Mouse (Mus musculus): ENCODE measurements around the gene Fdx1. TPM values are rescaled to one million over a fixed set of nuclear protein-coding genes. Genes with fewer than 3 reads are reported as not detected.

The Fdx1 gene
- 53.5 and 66.9 TPM in 2 replicates for polyA plus RNA-seq (2016; fragmentation: Nextera tagmentation; extraction: Ambion mirVana)

DNA sequence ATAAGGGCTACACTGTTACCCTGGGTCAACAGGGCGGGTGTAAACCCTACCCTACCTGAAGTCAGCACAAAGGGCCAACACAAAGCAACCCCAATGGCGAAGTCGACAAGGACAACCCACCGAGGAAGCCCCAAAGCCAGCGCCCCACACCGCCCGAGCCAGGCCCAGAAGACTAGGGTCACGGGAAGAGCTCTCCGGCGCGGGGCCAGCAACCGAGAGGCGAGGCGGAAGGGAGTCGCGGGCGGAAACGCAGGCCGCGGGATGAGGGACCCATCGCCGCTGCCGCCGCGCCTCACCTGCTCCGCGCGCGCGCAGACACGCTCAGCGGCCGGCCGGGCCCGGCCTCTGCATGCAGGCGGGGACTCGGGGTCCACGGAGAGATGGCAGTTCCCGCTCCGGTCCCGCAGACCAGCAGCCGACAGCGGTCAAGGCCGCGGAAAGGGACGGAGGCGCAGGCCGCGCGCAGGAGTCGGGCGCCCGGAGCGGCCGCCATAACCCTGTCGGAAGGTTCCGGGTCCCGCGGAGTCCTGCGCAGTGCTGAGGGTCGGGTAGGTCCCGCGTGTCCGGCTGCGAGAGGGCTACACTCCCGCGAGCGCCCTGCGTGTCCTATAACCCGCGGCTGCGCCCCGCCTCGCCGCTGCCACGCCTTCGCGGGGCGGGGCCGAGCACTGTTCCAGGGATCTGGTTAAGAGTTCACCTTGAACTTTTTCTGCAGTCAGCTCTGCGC lies at the start of gene Fdx1:
Fdx1 (minus strand) TSS at position 582 of the 727 bp plus-strand sequence.
- peak within 1 kb of the TSS; percentile 90 for H3K4me3 ChIP-seq
- H3K27me3 ChIP-seq (ENCODE audit: low read depth, poor library complexity, severe bottlenecking) = peaks cover 12% of the 10 kb centered on the region; the same call in 1 of the 2 replicates
- H3K9me3 ChIP-seq (replicated peaks) = no peaks in the 10 kb centered on the region
- H3K27ac ChIP-seq = peak within 1 kb of the TSS; percentile 94
- peak; percentile 84 for DNase-seq (ENCODE audit: low spot score)
- under 1% methylated on average over 81 of the region's 81 CpGs for WGBS
- H3K4me1 ChIP-seq = peaks cover 11% of the 10 kb centered on the region
- no peaks in the 10 kb centered on the region for H3K36me3 ChIP-seq

DNA sequence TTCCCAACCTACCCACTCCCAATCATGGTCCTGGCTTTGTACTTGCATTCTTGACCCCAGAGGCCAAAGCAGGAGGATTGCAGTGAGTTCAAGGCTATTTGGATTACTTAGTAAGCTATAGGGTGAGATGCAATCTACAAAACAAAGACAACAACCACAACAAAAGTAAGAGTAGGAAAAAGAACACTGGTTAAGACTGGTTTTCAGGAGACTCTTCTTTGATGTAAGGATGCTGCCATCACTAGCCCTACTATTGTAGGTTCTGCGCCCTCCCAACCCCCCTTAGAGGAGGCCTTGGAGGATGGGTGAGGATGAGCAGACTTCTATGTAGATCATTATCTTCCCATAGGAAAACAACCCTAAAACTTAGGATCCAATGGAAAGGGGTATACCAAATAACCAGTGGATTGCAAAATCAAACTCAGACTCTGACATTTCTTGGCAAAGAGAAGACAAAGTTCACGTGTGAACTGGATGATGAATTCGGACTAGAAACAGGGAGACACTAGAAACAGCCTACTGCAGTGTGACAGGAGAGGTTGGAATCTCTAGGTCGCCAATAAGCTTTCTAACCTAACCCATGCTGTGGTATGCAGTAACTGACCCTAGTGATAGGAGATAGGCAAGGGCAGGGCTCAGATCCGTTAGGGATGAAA lies 49.6 kb upstream of the Fdx1 start:
- no peaks in the 10 kb centered on the region for H3K36me3 ChIP-seq
- no peaks in the 10 kb centered on the region for H3K4me1 ChIP-seq
- no peak overlapping the region for H3K4me3 ChIP-seq
- 83% methylated on average over 5 of the region's 5 CpGs for WGBS
- H3K9me3 ChIP-seq (replicated peaks) = no peaks in the 10 kb centered on the region
- H3K27me3 ChIP-seq (ENCODE audit: low read depth, poor library complexity, severe bottlenecking) = no peaks in the 10 kb centered on the region
- H3K27ac ChIP-seq = no peak overlapping the region
- no peak for DNase-seq (ENCODE audit: low spot score)

DNA sequence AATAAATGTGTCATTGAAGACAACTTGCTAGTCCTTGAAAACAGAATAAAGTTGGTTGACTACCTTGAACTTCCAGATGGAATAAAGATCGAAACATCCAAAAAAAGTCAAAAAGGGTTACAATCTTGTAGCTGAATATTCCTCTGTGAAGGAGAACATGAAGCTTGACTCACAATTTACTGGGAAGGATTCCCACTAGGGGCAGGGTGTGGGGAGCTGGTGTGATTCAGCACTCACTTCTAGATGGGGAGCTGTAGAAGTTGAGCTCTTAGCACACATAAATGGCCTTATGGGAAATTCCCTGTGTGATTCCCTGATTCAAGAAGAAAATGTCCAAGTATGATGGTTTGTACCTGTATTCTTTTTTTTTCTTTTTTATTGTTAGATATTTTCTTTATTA lies 49.0 kb upstream of the Fdx1 start:
- Histone ChIP-seq H3K9me3 (replicated peaks) (no peaks in the 10 kb centered on the region), H3K4me3 (no peak overlapping the region), H3K4me1 (peaks cover 3% of the 10 kb centered on the region; the same call in 1 of the 2 replicates), H3K27me3 (ENCODE audit: low read depth, poor library complexity, severe bottlenecking) (no peaks in the 10 kb centered on the region), H3K36me3 (no peaks in the 10 kb centered on the region), H3K27ac (no peak overlapping the region)
- no peak for DNase-seq (ENCODE audit: low spot score)
- WGBS = 98% methylated on average over 1 of the region's 1 CpGs

DNA sequence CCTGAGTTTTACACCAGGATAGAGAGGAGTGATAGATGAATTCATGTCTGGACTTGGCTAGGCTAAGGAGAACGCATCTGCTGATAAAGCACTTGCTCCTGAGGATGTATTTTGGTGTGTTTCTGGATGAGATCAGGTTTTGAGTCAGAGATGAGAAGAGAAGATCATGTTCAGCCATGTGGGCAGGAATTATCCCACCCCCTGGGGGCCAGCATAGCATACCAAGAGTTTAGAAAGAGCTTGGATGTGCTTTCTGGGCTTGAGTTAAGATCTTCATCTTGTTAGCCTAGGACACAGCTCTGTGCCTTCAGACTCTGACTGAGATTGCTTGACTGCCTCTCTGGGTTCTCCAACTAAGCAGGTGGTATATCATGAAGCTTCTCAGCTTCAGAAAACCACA lies 45.2 kb upstream of the Fdx1 start:
- Histone ChIP-seq H3K27ac (no peak overlapping the region), H3K9me3 (replicated peaks) (no peaks in the 10 kb centered on the region), H3K4me3 (no peak overlapping the region), H3K36me3 (no peaks in the 10 kb centered on the region), H3K4me1 (peaks cover 7% of the 10 kb centered on the region; the same call in 1 of the 2 replicates), H3K27me3 (ENCODE audit: low read depth, poor library complexity, severe bottlenecking) (no peaks in the 10 kb centered on the region)
- no peak for DNase-seq (ENCODE audit: low spot score)
- 82% methylated on average over 1 of the region's 1 CpGs for WGBS

DNA sequence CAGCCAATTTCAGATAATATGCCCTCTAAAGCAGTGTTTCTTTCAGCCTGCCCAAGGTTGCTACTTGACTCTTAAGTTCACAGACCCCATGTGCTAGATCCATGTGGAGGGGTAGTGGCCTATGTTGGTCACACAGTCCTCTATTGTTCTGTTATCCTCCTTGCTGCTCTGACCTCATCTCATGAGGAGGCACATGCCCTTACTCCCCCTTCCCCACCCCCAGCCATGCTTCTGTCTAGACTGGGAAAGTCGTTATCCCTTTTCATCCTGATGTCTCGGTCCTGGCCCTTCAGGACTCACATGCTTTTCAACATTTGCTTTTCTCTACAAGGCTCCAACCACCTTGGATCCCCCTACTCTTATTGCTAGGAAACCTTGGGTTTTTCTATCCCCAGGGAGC lies 44.0 kb upstream of the Fdx1 start:
- no peak for DNase-seq (ENCODE audit: low spot score)
- 51% methylated on average over 2 of the region's 2 CpGs for WGBS
- no peaks in the 10 kb centered on the region for H3K27me3 ChIP-seq (ENCODE audit: low read depth, poor library complexity, severe bottlenecking)
- no peak overlapping the region for H3K4me3 ChIP-seq
- no peaks in the 10 kb centered on the region for H3K36me3 ChIP-seq
- peaks cover 7% of the 10 kb centered on the region; the same call in 1 of the 2 replicates for H3K4me1 ChIP-seq
- H3K9me3 ChIP-seq (replicated peaks) = no peaks in the 10 kb centered on the region
- H3K27ac ChIP-seq = no peak overlapping the region

DNA sequence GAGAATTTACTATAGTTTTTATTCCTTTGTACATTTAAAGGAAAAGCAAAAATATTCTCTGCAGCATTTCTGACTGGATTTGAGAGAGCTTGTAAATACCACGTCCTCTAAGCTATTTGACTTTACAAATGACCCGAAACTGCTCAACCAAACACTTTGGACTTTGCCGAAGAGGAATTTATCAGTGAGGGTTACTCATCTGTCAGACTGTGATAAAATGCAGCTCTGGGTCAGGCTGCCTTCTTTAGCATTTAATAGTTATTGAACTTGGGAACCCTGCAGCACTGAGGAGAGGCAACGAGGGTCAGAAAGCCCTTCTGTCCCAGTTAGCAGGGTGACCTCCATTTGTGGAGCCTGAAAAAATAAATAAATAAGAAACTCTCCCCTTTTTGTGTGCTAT lies 40.1 kb upstream of the Fdx1 start:
- Histone ChIP-seq H3K36me3 (no peaks in the 10 kb centered on the region), H3K4me1 (peaks cover 7% of the 10 kb centered on the region; the same call in 1 of the 2 replicates)
- WGBS = 53% methylated on average over 4 of the region's 4 CpGs

DNA sequence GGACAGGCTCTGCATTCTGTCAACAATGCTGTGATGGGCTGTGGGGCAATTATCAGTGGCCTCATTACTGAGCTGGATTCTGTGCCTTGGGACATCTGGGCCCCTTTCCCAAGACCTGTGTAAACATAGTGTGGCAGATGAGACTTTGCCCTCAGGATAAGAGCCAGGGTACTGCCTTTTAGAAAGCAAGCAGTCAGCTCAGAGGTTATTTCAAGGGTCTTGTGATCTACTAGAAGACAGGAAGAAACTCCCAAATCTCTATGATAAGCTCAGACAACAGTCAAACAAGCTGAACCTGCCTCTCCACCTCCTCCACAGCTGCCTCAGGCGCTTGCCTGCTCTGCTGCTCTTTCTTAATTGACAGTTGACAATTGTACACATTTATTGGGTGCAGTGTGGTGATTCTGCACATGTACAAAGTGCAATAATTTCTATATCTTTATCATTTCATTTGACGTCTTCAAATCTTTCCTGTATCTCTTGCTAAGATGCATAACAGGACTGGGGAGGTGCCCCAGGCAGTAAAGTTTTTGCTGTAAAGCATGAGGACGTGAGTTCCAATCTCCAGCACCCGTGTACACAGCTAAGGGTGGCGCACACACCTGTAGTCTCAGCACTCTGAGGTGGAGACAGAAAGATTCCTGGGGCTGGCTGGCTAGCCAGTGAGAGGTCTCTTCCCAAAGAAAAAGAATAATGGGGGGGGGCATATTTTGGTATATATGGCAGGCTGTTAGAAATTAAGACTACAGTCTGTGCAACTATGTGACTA lies 32.2 kb upstream of the Fdx1 start:
- 69% methylated on average over 5 of the region's 5 CpGs for WGBS
- peaks cover 5% of the 10 kb centered on the region; the same call in 1 of the 2 replicates for H3K4me1 ChIP-seq
- DNase-seq (ENCODE audit: low spot score) = no peak
- no peaks in the 10 kb centered on the region for H3K9me3 ChIP-seq (replicated peaks)
- no peak overlapping the region for H3K27ac ChIP-seq
- no peaks in the 10 kb centered on the region for H3K27me3 ChIP-seq (ENCODE audit: low read depth, poor library complexity, severe bottlenecking)
- H3K36me3 ChIP-seq = no peaks in the 10 kb centered on the region
- H3K4me3 ChIP-seq = no peak overlapping the region

More for the DNA sequence above, 40.1 kb upstream of the Fdx1 start:
- no peak for DNase-seq (ENCODE audit: low spot score)
- H3K9me3 ChIP-seq (replicated peaks) = no peaks in the 10 kb centered on the region
- no peak overlapping the region for H3K27ac ChIP-seq
- H3K27me3 ChIP-seq (ENCODE audit: low read depth, poor library complexity, severe bottlenecking) = no peaks in the 10 kb centered on the region
- H3K4me3 ChIP-seq = no peak overlapping the region

DNA sequence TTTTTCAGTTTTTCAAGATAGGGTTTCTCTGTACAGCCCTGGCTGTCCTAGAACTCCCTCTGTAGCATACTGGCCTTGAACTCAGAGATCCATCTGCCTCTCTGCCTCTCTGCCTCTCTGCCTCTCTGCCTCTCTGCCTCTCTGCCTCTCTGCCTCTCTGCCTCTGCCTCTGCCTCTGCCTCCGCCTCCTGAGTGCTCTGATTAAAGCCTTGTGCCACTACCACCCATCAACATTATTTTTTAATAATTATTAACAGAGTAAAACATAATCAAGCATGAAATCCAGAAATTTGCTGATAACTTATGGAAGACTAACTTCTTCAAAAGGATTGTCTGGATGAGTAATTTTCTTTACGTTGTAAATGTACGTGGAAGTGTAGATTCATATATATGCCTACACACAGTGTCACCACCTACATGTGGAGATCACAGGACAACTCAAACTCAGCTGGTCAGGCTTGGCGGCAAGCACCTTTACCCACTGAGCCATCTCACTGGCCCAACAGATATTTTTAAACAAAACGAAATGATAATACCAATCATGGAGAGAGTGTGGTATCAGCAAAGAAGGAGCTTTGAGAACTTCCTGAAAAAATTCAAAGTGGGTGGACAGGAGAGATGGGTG lies 31.4 kb upstream of the Fdx1 start:
- DNase-seq (ENCODE audit: low spot score) = no peak
- H3K27ac ChIP-seq = no peak overlapping the region
- H3K9me3 ChIP-seq (replicated peaks) = no peaks in the 10 kb centered on the region
- WGBS = 83% methylated on average over 5 of the region's 5 CpGs
- no peak overlapping the region for H3K4me3 ChIP-seq
- peaks cover 5% of the 10 kb centered on the region; the same call in 1 of the 2 replicates for H3K4me1 ChIP-seq
- no peaks in the 10 kb centered on the region for H3K36me3 ChIP-seq
- H3K27me3 ChIP-seq (ENCODE audit: low read depth, poor library complexity, severe bottlenecking) = no peaks in the 10 kb centered on the region

DNA sequence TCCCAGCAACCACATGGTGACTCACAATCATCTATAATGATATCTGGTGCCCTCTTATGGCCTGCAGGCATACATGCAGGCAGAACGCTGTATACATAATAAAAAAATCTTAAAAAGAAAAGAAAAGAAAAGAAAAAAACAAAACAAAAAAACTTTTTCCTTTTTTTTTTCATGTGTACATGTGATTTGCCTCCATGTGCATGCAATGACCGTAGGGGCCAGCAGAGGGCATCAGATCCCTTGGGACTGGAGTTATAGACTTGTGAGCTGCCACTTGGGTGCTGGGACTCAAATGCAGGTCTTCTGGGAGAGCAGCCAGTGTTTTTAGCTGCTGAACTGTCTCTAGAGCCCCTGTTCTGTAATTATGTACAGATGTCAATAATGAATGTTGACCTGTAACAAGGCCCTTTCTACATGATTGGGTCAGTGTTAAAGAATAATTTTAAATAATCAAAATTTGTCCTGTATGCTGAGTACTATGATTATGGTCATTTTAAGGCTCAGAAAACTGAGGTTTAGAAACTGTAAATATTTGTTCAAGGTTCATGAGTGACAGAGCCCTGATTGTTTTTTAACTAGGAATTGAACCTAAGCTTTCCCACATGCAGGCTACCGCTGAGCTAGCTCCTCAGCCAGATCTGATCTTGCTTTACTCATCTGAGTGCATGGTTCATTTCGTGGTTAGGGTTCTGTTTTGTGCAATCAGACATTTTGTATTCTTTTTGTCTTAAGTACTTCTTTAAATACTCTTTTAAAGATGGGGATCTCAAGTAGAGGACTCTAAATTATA lies 30.3 kb upstream of the Fdx1 start:
- Histone ChIP-seq H3K4me3 (no peak overlapping the region), H3K4me1 (peaks cover 5% of the 10 kb centered on the region; the same call in 1 of the 2 replicates), H3K9me3 (replicated peaks) (no peaks in the 10 kb centered on the region), H3K27me3 (ENCODE audit: low read depth, poor library complexity, severe bottlenecking) (no peaks in the 10 kb centered on the region), H3K27ac (no peak overlapping the region), H3K36me3 (no peaks in the 10 kb centered on the region)
- 82% methylated on average over 4 of the region's 4 CpGs for WGBS
- DNase-seq (ENCODE audit: low spot score) = no peak

DNA sequence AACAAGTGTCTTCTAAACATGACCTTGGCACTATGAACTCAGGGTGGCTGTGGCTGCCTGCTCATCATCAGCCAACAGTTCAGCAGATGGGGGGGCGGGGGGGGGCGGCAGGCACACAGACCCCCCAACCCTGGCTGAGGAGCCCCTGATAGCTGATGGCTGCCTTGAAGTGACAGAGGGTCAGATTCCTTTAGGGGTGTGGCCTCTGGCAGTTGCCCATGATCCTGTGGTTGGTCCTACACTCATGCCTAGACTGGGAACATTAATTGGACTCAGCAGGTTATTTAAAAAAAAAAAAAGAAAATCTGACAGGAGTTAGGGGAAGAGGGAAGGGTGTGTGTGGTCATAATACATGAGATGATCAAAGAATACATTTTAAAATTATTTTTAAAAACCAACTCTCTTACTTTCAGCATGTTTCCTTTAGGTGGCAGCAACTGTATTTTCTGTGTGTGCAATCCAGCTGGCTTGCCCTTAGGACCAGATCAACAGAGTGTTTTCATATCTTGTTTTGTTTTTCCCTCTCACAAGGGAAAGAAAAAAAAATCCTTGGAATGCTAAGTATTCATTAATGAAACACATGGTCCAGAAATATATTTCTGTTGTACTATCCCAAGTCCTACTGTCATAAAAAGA lies 28.0 kb upstream of the Fdx1 start:
- WGBS = 17% methylated on average over 2 of the region's 2 CpGs
- Histone ChIP-seq H3K4me3 (no peak overlapping the region), H3K9me3 (replicated peaks) (no peaks in the 10 kb centered on the region), H3K36me3 (no peaks in the 10 kb centered on the region), H3K27ac (no peak overlapping the region), H3K4me1 (peaks cover 5% of the 10 kb centered on the region; the same call in 1 of the 2 replicates), H3K27me3 (ENCODE audit: low read depth, poor library complexity, severe bottlenecking) (no peaks in the 10 kb centered on the region)
- no peak for DNase-seq (ENCODE audit: low spot score)

DNA sequence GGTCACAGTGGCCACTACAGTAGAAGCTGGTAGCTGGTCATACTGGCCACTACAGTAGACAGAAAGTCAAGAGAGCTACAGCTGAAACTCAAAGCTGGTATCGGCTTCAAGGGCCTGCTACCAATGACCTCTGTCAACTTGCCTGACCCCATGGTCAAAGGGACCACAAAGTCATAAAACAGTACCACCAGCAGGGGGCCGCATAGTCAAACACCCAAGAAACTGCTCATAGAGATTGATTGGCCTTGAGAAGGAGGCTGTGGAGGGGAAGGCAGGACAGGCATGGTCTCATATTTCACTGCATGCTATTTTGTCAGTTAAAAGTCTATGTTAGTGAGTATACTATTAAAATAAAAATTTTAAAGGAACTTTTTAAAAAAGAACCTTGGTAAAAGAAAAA lies 27.5 kb upstream of the Fdx1 start:
- H3K4me1 ChIP-seq = peaks cover 5% of the 10 kb centered on the region; the same call in 1 of the 2 replicates
- peak; percentile 51 for DNase-seq (ENCODE audit: low spot score)
- H3K9me3 ChIP-seq (replicated peaks) = no peaks in the 10 kb centered on the region
- no peaks in the 10 kb centered on the region for H3K36me3 ChIP-seq
- WGBS = 16% methylated on average over 2 of the region's 2 CpGs
- no peaks in the 10 kb centered on the region for H3K27me3 ChIP-seq (ENCODE audit: low read depth, poor library complexity, severe bottlenecking)
- H3K4me3 ChIP-seq = no peak overlapping the region
- H3K27ac ChIP-seq = no peak overlapping the region
